Mouse (Mus musculus) kidney, adult 11 months (tissue): Measurements from ENCODE around the gene Dusp12.
A peak's percentile ranks its signal among the peaks of the same experiment; 100 is the strongest.

Experiments used
- DNase-seq: peaks from one replicate; pipeline ENCODE4 v3.0.0; 2022

The Dusp12 gene

GRCm38 (mm10) chr1:170861671-170862434, 23.5 kb downstream of the Dusp12 start:
- no peak for DNase-seq

- no peak for DNase-seq
Observed at GRCm38 (mm10) chr1:170858872-170859271, 26.5 kb downstream of the Dusp12 start.

DNA sequence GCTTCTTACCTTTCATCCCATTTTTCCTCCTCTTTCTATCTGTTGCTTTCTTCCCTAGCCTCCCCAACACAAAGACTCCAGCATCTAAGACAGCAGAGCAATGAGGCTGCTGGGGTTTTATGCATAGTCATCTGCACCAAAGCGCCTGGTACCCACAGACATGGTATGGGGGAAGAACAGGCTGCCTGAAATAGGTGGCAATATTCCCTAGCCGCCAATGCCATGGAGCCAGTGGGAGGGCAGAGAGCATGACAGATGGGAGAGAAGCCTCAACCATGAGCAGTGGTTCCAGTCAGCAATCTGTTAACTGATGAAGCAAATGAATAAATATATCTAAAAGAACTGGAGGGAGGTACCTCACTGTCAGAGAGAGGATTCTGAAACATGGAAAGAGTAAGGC, 28.0 kb downstream of the Dusp12 start:
- DNase-seq: no peak

GRCm38 (mm10) chr1:170855056-170855760, 30.1 kb downstream of the Dusp12 start:
- DNase-seq: no peak

GRCm38 (mm10) chr1:170853604-170854003, 31.7 kb downstream of the Dusp12 start:
- no peak for DNase-seq

DNA sequence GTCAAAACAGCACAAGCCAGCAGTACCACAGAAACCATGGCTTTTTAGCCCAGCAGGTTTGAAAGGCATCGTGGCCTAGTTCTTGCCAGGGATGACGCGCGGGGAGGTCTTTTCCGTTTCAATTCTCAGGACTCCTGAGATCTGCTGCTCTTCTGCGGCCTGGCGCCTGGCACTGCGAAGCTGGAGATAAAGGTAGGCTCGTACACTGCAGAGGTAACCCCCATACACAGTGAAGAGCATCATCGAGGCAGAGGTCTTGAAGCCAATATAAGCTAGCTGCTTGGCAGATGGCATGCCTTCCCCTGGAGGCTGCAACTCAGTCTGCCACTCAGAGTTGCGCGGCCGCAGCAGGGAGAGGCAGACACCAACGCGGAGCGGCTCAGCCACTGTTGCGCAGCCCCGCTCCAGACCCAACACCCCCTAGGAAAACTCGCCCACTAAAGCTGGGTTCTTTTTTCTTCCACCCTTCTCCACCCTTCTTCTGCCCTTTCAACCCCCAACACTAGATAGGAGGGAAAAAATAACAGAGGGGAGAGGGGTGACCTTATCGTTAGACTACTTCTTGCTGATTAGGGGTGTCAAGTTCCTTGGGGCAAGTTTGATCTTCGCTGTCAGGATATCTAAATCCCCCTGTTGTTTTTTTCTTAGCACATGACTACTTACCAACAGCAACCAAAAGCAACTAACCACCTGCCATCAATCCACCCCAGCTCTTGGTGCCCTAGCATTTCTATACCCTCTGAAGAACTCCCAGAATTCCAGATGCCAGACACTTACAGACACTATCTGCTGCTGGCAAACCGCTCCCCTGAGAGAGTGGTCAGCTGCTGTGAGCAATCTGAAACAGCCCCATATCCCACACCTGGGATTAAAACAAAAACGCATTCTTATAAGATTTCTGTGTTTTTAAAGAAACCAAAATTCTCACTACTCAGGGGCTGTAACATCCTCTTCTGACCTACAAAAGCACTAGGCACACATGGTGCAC, 34.4 kb downstream of the Dusp12 start:
- DNase-seq: no peak

GRCm38 (mm10) chr1:170850007-170850406, 35.3 kb downstream of the Dusp12 start:
- no peak for DNase-seq

GRCm38 (mm10) chr1:170845448-170846307, 39.7 kb downstream of the Dusp12 start:
- DNase-seq: no peak

GRCm38 (mm10) chr1:170844380-170844779, 41.0 kb downstream of the Dusp12 start:
- no peak for DNase-seq

DNA sequence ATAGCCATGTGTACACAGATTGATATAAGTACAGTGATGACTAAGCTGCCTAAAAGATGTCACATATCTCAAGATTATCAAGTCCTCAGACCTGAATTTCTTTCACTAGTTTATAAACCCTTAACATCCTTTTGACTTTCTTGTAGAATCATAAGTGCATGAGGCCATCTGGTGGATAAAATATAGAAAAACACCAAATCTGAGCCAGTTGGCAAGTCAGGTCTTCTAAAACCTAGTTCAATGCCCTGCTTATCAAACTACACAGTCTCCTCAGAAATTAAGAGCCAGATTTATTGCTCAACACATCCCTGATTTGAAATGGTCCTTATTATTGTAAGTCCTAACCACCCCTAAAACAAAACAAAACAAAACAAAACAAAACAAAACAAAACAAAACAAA, 45.7 kb downstream of the Dusp12 start:
- no peak for DNase-seq

DNA sequence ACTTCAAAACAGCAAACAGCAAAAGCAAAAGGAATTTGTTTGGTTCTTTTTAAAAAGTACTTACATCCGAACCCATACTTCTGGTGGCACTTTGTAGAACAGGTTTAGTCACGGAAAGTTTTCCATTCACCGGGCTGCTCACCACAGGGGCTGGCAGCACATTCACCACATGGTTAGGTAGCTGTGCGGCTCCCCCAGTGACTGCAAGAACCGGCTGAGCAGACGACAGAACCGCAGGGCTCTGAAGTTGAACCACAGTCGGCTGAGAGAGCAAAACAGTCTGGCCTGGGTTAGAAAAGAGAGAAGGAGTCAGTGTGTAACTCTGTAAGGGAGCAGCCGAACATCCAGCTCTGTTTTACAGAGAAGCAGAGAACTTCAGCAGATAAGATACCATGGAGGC, 50.6 kb downstream of the Dusp12 start:
- peak; percentile 55 for DNase-seq

DNA sequence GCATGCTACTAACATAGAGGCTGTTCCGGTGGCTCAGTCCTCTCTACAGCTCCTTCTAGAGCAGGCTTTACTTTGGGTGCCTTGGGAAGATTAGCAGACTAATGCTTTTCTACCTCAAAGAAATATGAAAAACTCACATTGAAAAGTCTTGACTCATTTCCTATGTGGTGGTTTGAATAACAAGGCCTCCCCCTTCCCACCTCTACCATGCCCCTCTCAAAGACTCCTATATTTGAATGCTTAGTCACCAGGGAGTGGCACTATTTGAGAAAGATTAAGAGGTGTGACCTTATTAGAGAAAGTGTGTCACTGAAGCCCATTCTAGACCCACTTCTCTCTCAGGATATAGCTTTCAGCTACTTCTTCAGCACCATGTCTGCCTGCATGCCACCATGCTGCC, 55.6 kb downstream of the Dusp12 start:
- DNase-seq: no peak

DNA sequence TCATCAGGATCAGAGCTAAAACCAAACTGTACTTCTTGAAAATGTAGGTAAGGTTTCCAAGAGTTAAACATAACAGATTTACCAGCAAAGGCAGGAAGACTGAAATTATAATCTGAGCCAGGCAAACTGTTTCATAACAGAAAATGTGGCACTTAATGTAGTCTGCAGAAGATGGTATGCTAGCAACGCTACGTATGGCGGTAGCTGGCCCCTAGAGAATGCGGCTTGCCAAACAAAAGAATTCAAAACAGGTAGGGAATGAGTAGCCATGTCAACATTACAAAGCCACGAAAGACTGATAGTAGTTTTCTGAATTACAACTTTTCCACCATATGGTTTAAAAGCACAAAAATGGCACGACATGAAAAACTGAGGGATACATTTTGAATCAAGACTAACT, 56.0 kb downstream of the Dusp12 start:
- no peak for DNase-seq
